Mouse (Mus musculus) neural tube, embryonic 14.5 days (tissue): ENCODE results near the gene Cyp26b1. TPM values are rescaled to one million over a fixed set of nuclear protein-coding genes. Genes with fewer than 3 reads are reported as not detected.

Source experiments
- ATAC-seq: fragments of 200-750 bp; cut with Nextera tagmentation; 2 replicates; pipeline ENCODE4 v1.8.0; 2017; ENCODE audit warnings: low read depth, mild to moderate bottlenecking, moderate TSS enrichment, moderate library complexity
- H3K27ac ChIP-seq: fragments of 300-500 bp; sonication (generic); 2 replicates; pipeline ENCODE4 v1.5.1; 2014; ENCODE audit warnings: low read depth, mild to moderate bottlenecking, control low read depth, low read length, moderate library complexity, mixed read lengths
- H3K27me3 ChIP-seq: fragments of 300-500 bp; sonication (generic); 2 replicates; pipeline ENCODE4 v1.6.1; 2014; ENCODE audit warnings: low read length; ENCODE audit not compliant: control insufficient read depth, insufficient read depth
- H3K36me3 ChIP-seq: fragments of 300-500 bp; sonication (generic); 2 replicates; pipeline ENCODE4 v1.6.1; 2014; ENCODE audit warnings: low read length, mixed read lengths; ENCODE audit not compliant: control insufficient read depth, insufficient read depth
- H3K4me1 ChIP-seq: fragments of 300-500 bp; sonication (generic); 2 replicates; pipeline ENCODE4 v1.6.1; 2014; ENCODE audit warnings: low read length; ENCODE audit not compliant: control insufficient read depth, insufficient read depth
- H3K4me2 ChIP-seq: fragments of 300-500 bp; sonication (generic); 2 replicates; pipeline ENCODE4 v1.6.1; 2014; ENCODE audit warnings: mild to moderate bottlenecking, low read depth, low read length, control low read depth
- H3K4me3 ChIP-seq: fragments of 300-500 bp; sonication (generic); 2 replicates; pipeline ENCODE4 v1.5.1; 2014; ENCODE audit warnings: low read depth, low read length, control low read depth, mixed read lengths
- H3K9ac ChIP-seq: fragments of 300-500 bp; sonication (generic); replicated peaks from 2 replicates; pipeline ENCODE4 v1.6.1; 2014; ENCODE audit warnings: low read depth, mild to moderate bottlenecking, control low read depth, low read length, mixed read lengths
- H3K9me3 ChIP-seq: fragments of 300-500 bp; sonication (generic); 2 replicates; pipeline ENCODE4 v1.6.1; 2016; ENCODE audit warnings: low read length; ENCODE audit not compliant: control insufficient read depth
- WGBS: fragments of 180-500 bp; shearing (Covaris S2); extraction: QIAGEN DNeasy Blood & Tissue Kit; methylation state at CpG from one replicate; pipeline ENCODE4 v1.1.7; 2014; 5-methylcytosine and 5-hydroxymethylcytosine counted together
- polyA plus RNA-seq: library from polyadenylated mRNA; unstranded; fragments of >200 nt; fragmentation: Nextera tagmentation; extraction: Ambion mirVana; gene quantifications from 2 replicates; pipeline ENCODE4 v1.2.1, GENCODE M21; 2014

The Cyp26b1 gene
- polyA plus RNA-seq, 1 experiment from 2014 or later = 11.8 TPM

DNA sequence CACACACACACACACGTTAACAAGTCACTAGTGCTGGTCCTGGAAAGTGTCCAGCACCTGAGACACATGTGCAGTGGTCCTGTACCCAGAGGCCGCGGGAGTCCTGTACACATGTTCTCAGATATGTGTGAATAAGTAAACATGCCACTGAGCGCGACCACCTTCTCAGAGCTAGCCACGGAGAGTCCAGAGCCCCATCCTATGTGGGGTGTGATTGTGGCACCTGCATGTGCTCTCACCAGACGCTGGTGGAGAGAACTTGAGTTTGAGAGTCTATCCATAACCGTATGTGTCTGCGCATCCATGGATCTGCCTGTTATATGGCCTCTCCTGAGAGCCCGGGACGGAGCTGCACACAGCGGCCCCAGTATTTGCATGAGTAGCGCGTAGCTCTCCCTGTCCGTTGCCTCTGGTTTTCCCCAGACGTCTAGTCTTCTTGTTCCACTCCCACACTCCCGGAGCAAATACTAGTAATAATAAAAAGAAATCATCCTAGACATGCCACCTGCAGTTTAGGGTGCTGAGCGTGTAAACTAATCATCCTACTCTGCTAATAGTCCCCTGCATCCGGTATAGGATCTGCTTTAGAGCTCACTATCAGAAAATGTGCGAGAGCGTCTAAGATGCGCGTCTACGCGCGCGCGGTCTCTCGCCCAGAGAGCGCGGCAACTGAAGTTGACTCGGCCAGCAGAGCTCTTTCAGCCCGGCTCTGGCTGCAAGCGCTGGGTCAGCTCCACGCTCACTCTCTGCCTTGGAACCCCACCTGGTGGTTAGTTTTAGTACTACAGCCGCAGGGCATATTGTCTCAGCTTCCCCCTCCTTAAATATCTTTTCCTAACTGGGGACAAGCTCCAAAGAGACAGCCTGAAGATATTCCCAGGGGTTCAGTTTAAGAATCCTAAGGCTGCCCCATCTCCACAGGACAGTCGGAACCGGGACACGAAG lies 3.7 kb downstream of the Cyp26b1 start:
- Histone ChIP-seq H3K4me1 (peaks cover 24% of the 10 kb centered on the region), H3K27ac (no peak overlapping the region), H3K9me3 (no peaks in the 10 kb centered on the region), H3K4me3 (no peak overlapping the region), H3K27me3 (peaks cover 44% of the 10 kb centered on the region), H3K9ac (no peak overlapping the region), H3K4me2 (peak overlapping the region; percentile 17), H3K36me3 (no peaks in the 10 kb centered on the region)
- WGBS = 3% methylated on average over 39 of the region's 39 CpGs
- ATAC-seq = peak; percentile 76

GRCm38 (mm10) chr6:84588895-84589652 lies 4.6 kb downstream of the Cyp26b1 start:
- no peaks in the 10 kb centered on the region for H3K36me3 ChIP-seq
- H3K9me3 ChIP-seq = no peaks in the 10 kb centered on the region
- WGBS = 1% methylated on average over 40 of the region's 54 CpGs
- peak overlapping the region; percentile 81 for H3K4me2 ChIP-seq
- no peak overlapping the region for H3K27ac ChIP-seq
- H3K4me3 ChIP-seq = peak overlapping the region; percentile 37
- 0 out of 2 replicates have a peak, but pooled peaks have one; percentile 28 for ATAC-seq
- H3K27me3 ChIP-seq = peaks cover 50% of the 10 kb centered on the region
- no peak overlapping the region; the same call in 1 of the 2 replicates for H3K9ac ChIP-seq
- H3K4me1 ChIP-seq = peaks cover 33% of the 10 kb centered on the region

DNA sequence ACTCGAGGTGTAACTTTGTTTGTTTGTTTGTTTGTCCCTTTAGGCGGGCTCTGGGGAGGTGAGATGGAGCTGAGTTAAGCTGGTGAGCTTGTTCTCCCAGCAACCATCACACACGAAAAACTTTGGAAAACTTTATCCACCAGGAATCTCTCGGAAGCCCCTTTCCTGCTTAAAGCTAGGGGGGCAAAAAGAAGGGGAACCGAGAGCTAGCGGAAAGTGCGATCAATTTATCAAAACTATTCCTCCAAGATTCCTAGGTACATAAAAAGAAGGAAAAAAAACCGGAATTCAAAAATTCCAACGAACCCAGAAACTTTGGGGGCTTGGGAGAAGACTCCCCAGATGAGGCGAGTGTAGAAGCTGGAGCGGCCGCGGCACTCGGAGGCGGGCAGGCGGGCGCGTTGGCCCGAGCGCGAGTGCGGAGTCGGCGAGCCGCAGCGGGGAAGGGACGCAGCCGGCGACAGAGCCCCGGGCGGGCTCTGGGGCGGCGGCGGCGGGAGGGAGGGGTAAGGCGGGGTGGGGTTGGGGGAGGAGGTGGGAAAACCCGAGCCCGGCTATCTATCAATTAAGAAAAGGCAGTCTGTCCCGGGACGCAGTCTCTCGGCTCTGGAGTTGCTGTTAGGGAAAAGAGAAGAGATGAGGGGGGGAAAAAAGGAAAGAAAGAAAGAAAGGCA lies 5.3 kb downstream of the Cyp26b1 start:
- Histone ChIP-seq H3K9me3 (no peaks in the 10 kb centered on the region), H3K4me2 (peak overlapping the region; percentile 81), H3K4me3 (peak overlapping the region; percentile 37), H3K9ac (no peak overlapping the region), H3K27me3 (peaks cover 57% of the 10 kb centered on the region), H3K27ac (no peak overlapping the region), H3K4me1 (peaks cover 40% of the 10 kb centered on the region), H3K36me3 (no peaks in the 10 kb centered on the region)
- ATAC-seq = no peak
- under 1% methylated on average over 38 of the region's 41 CpGs for WGBS

DNA sequence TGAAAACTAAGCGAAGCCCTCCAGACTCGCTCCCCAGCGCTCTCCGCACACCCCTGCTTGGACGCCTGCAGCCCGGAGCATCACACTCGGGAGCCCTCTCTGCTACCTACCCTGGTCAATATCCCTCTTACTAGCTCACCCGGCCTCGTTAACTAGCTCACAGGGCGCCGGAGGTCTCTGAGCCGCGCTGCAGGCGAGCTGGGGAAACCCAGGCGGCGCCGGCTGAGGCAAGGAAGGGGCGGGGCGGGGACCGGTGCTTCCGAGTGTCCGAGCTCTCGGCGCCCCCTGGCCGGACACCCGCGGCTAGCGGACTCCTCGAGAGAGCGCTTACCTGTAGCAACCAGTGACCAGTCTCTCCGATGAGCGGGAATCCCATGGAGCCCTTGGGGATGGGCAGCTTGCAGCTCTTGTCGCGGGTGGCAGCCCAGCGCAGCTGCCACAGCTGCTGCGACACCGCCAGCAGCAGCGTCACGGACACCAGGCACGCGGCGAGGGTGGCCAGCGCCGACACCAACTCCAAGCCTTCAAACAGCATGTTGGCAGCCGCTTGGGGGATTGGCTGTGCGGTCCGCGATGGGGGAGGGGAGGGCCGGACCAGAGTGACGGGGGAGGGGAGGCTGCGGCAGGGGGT lies 6.1 kb downstream of the Cyp26b1 start:
- no peak for ATAC-seq
- Histone ChIP-seq H3K4me2 (peak overlapping the region; percentile 81), H3K4me3 (peak overlapping the region; percentile 37), H3K9ac (0 out of 2 replicates have a peak overlapping the region, but pooled peaks have one; percentile 21), H3K27me3 (peaks cover 65% of the 10 kb centered on the region), H3K27ac (no peak overlapping the region), H3K9me3 (no peaks in the 10 kb centered on the region), H3K4me1 (peaks cover 42% of the 10 kb centered on the region), H3K36me3 (no peaks in the 10 kb centered on the region)
- under 1% methylated on average over 50 of the region's 51 CpGs for WGBS

DNA sequence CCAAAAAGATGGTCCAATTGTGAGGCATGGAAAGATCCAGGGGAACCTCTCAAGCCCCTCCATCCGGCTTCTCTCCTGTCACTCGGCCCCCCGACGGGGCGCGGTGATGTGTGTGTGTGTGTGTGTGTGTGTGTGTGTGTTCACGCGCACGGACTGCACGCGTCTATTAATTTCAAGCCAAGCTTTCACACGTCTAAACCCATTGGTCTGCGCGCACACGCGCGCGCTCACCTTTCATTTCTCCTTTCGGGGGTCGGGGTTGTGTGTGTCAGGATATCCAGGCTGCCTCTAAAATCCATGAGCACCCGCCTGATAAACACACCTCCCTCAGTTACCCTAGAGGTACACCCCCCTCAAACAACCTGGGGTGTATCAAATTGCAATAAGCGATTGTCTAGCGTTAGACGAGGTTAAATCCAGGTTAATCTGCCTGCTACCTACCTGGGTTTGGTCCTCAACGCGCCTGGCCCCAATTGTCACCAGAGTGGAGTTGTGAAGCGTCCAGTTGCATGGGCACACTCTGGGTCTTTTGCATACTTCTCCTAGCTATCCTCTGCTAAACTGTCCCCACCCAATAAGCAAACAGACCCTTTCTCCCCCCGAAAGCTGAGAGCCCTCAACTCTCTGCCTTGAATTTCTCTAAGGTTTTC lies 7.0 kb downstream of the Cyp26b1 start:
- H3K27me3 ChIP-seq = peaks cover 74% of the 10 kb centered on the region
- H3K27ac ChIP-seq = no peak overlapping the region
- H3K36me3 ChIP-seq = no peaks in the 10 kb centered on the region
- ATAC-seq = no peak
- H3K4me1 ChIP-seq = peaks cover 42% of the 10 kb centered on the region
- H3K4me3 ChIP-seq = no peak overlapping the region
- under 1% methylated on average over 28 of the region's 28 CpGs for WGBS
- no peak overlapping the region for H3K9ac ChIP-seq
- peak overlapping the region; percentile 16; the same call in 1 of the 2 replicates for H3K4me2 ChIP-seq
- no peaks in the 10 kb centered on the region for H3K9me3 ChIP-seq

- ATAC-seq = no peak
- Histone ChIP-seq H3K27me3 (peaks cover 77% of the 10 kb centered on the region), H3K4me3 (peak overlapping the region; percentile 22; the same call in 1 of the 2 replicates), H3K4me2 (peak overlapping the region; percentile 37), H3K27ac (no peak overlapping the region), H3K36me3 (no peaks in the 10 kb centered on the region), H3K4me1 (peaks cover 42% of the 10 kb centered on the region), H3K9me3 (no peaks in the 10 kb centered on the region), H3K9ac (no peak overlapping the region; the same call in 1 of the 2 replicates)
- WGBS = under 1% methylated on average over 37 of the region's 37 CpGs
Measured at GRCm38 (mm10) chr6:84585686-84586300, 7.9 kb downstream of the Cyp26b1 start.

DNA sequence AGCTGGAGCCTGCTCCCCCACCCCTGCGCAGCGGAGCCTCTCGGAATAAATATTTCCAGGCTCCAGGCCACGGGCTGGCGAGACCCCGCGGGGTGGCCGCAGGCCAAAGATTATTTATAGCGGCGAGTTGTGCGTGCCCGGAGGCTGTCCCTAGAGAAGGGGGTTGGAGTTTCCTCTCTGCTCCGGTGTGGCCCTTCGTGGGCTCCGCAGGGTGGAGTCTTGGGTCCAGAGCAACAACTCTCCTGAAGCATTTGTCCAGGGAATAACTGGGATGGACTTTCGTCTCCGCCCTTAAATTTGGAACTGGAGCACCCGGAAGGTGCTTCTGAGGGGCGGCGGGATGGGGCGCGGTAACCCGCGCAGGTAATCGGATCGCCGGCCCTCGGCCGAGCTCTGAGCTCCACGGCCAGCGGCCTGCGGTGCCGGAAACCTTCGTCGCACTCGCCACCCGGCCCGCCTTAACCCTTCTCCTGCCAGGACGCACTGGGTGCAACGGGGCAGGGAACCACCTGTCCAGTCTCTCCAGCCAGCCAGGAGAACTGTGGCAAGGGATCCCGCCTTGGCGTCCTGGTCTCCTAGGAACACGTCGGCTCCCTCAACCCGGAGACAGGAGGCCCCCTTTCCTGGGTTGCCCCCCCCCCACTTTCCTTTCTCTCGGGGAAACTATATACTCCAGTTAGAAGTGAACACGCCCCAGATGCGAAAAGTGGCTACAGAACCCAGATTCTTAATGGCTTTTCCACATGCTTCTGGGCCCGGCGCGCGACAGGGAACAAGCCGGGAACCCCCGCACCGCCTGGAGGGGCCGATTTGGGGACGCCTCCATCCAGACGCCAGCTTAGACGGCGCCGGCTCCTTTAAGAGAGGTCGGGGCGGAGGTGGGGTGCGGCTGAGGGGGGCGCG lies 8.7 kb downstream of the Cyp26b1 start:
- H3K27ac ChIP-seq = no peak overlapping the region
- no peak for ATAC-seq
- H3K36me3 ChIP-seq = no peaks in the 10 kb centered on the region
- peaks cover 82% of the 10 kb centered on the region for H3K27me3 ChIP-seq
- WGBS = under 1% methylated on average over 66 of the region's 66 CpGs
- peak overlapping the region; percentile 22 for H3K4me3 ChIP-seq
- H3K9me3 ChIP-seq = no peaks in the 10 kb centered on the region
- peak overlapping the region; percentile 37 for H3K4me2 ChIP-seq
- peak overlapping the region; percentile 32; the same call in 1 of the 2 replicates for H3K9ac ChIP-seq
- H3K4me1 ChIP-seq = peaks cover 42% of the 10 kb centered on the region
